In the genomic region with DNA sequence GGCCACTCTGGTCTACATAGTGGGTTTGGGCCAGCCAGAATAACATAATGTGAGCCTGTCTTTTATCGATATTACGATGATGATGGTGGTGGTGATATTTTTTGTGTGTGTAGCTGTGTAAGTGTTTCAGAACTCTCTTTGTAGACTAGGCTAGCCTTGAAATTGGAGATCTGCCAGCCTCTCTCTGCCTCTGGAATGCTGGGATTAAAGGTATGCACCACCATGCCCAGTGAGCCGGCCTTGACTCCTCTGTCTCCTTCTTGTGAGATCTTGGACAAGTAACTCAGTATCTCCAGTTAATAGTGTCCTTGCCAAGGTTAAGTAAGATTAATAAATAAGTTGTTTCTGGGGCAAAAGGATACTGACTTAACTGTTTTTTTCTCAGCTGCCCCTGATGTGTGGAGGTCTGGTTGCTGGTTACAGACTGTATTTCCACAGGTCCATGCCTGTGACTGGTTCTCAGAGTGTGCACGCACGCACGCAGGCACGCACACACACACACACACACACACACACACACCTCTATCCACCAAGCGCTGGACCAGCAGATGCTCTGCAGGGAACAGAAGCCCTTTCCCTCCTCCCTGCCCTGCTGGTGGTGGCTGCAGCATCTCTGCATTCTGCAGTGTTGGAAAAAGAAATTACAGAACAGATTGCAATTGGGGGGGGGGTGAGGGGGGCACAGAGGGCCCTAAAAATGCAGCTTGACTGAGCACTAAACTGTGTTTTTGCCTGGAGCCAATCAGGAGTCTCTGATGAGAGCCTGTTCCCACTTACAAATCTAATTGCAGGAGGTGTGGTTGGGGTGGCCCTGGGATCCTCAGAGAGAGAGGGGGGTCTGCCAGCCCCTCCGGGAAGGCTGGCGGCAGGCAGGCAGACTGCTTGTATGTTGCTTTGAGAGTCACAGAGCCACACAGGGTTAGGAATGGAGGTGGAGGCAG, we compare ENCODE assay signal across 9 mouse cellular contexts. TPM values are rescaled to one million over a fixed set of nuclear protein-coding genes. Genes with fewer than 3 reads are reported as not detected.
DNase-seq lines count a peak whose midpoint lies in the region; ATAC-seq and TF ChIP-seq lines count a peak whose summit lies in the region.
"Had no signal": no experiment of that assay in that cellular context is flagged by ENCODE, and none has a peak within 500 bp of the region (broad histone marks: within the 10 kb centered on the region; RNA-seq: fewer than 3 reads in every experiment).

No protein-coding gene starts in this region.

- TF ChIP-seq CTCF in lung, embryonic 14.5 days (IDR thresholded peaks at IDR 0.05; ENCODE audit: low read depth) = no peak

- no peak overlapping the region for H3K4me3 ChIP-seq in lung, embryonic 14.5 days (ENCODE audit: low read depth, low read length)
- H3K4me3 ChIP-seq in embryonic facial prominence, embryonic 12.5 days = no peak overlapping the region
- no peak overlapping the region for H3K4me3 ChIP-seq in forebrain, embryonic 16.5 days (replicated peaks; ENCODE audit: low read length)

- 61% methylated on average over 10 of the region's 10 CpGs for WGBS in lung, embryonic 14.5 days
- 37% methylated on average over 10 of the region's 10 CpGs for WGBS in embryonic facial prominence, embryonic 12.5 days
- WGBS in forebrain, embryonic 16.5 days = 32% methylated on average over 10 of the region's 10 CpGs

- H3K36me3 ChIP-seq in lung, embryonic 14.5 days (ENCODE audit: insufficient read depth) = no peaks in the 10 kb centered on the region
- H3K36me3 ChIP-seq in embryonic facial prominence, embryonic 12.5 days = no peaks in the 10 kb centered on the region
- no peaks in the 10 kb centered on the region for H3K36me3 ChIP-seq in forebrain, embryonic 16.5 days (ENCODE audit: control insufficient read depth, insufficient read depth)

- H3K4me2 ChIP-seq in lung, embryonic 14.5 days = no peak overlapping the region
- H3K4me2 ChIP-seq in embryonic facial prominence, embryonic 12.5 days (replicated peaks) = no peak overlapping the region; the same call in 1 of the 2 replicates
- no peak overlapping the region for H3K4me2 ChIP-seq in forebrain, embryonic 16.5 days (ENCODE audit: low read length)

- H3K27me3 ChIP-seq in lung, embryonic 14.5 days (ENCODE audit: insufficient read depth, low read length) = no peaks in the 10 kb centered on the region
- H3K27me3 ChIP-seq in embryonic facial prominence, embryonic 12.5 days = no peaks in the 10 kb centered on the region
- H3K27me3 ChIP-seq in forebrain, embryonic 16.5 days (replicated peaks; ENCODE audit: control insufficient read depth, insufficient read depth, low read length) = no peaks in the 10 kb centered on the region

- peak; percentile 65 for DNase-seq in lung, embryonic 14.5 days
- DNase-seq in lung, adult 18-20 months = no peak
- peak; percentile 58 to 62 for DNase-seq in kidney, postnatal 36 days
- no peak for DNase-seq in thymus, postnatal 25 days
- DNase-seq in urinary bladder, adult 2 months (ENCODE audit: low spot score) = no peak
- DNase-seq: cerebellum, adult 18-20 months; layer of hippocampus, postnatal 36 days had no signal

- H3K9ac ChIP-seq in lung, embryonic 14.5 days = no peak overlapping the region
- H3K9ac ChIP-seq in embryonic facial prominence, embryonic 12.5 days = no peak overlapping the region
- H3K9ac ChIP-seq in forebrain, embryonic 16.5 days (replicated peaks; ENCODE audit: low read depth, low read length) = no peak overlapping the region

- ATAC-seq in lung, embryonic 14.5 days (ENCODE audit: insufficient read depth) = no peak
- no peak for ATAC-seq in embryonic facial prominence, embryonic 12.5 days (ENCODE audit: insufficient number of reproducible peaks, insufficient read depth, low FRiP score, low TSS enrichment)
- ATAC-seq in forebrain, embryonic 16.5 days = peak; percentile 29

- no peak overlapping the region for H3K27ac ChIP-seq in lung, embryonic 14.5 days (ENCODE audit: low read depth)
- H3K27ac ChIP-seq in embryonic facial prominence, embryonic 12.5 days = peak overlapping the region; percentile 57
- peak overlapping the region; percentile 59 for H3K27ac ChIP-seq in forebrain, embryonic 16.5 days (ENCODE audit: low read length)

- H3K9me3 ChIP-seq in lung, embryonic 14.5 days (ENCODE audit: low read depth, low read length) = no peaks in the 10 kb centered on the region
- no peaks in the 10 kb centered on the region for H3K9me3 ChIP-seq in embryonic facial prominence, embryonic 12.5 days
- H3K9me3 ChIP-seq in forebrain, embryonic 16.5 days (ENCODE audit: control insufficient read depth, low read length) = no peaks in the 10 kb centered on the region

- peaks cover 48% of the 10 kb centered on the region for H3K4me1 ChIP-seq in lung, embryonic 14.5 days (ENCODE audit: insufficient read depth)
- peaks cover 74% of the 10 kb centered on the region for H3K4me1 ChIP-seq in embryonic facial prominence, embryonic 12.5 days
- peaks cover 80% of the 10 kb centered on the region for H3K4me1 ChIP-seq in forebrain, embryonic 16.5 days (replicated peaks; ENCODE audit: control insufficient read depth, insufficient read depth, low read length)

RNA-seq across cellular contexts. Expression of a gene that starts 24.5 kb away (rescaled TPM):
- 28.3 and 31.0 TPM in 2 replicates for polyA plus RNA-seq in lung, embryonic 14.5 days (2014; fragmentation: Nextera tagmentation; extraction: Ambion mirVana)
- 22.4 and 23.5 TPM in 2 replicates for polyA plus RNA-seq in embryonic facial prominence, embryonic 12.5 days (2016; fragmentation: Nextera tagmentation; extraction: Ambion mirVana)
- polyA plus RNA-seq in forebrain, embryonic 16.5 days (2015; fragmentation: Nextera tagmentation; extraction: Ambion mirVana) = 24.5 and 27.7 TPM in 2 replicates
- polyA plus RNA-seq in urinary bladder, adult 2 months (2012; rRNA removed) = 17.2 and 25.2 TPM in 2 replicates

RNA-seq across cellular contexts. Expression of a gene that starts 47.0 kb away (rescaled TPM):
- polyA plus RNA-seq in lung, embryonic 14.5 days (2014; fragmentation: Nextera tagmentation; extraction: Ambion mirVana) = 78.6 and 85.4 TPM in 2 replicates
- 191 TPM in 2 replicates for polyA plus RNA-seq in embryonic facial prominence, embryonic 12.5 days (2016; fragmentation: Nextera tagmentation; extraction: Ambion mirVana)
- 226 and 246 TPM in 2 replicates for polyA plus RNA-seq in forebrain, embryonic 16.5 days (2015; fragmentation: Nextera tagmentation; extraction: Ambion mirVana)
- polyA plus RNA-seq in urinary bladder, adult 2 months (2012; rRNA removed) = 93.7 and 103 TPM in 2 replicates

RNA-seq across cellular contexts. Expression of a gene that starts 47.2 kb away (rescaled TPM):
- 22.2 and 24.9 TPM in 2 replicates for polyA plus RNA-seq in lung, embryonic 14.5 days (2014; fragmentation: Nextera tagmentation; extraction: Ambion mirVana)
- 23.4 and 23.6 TPM in 2 replicates for polyA plus RNA-seq in embryonic facial prominence, embryonic 12.5 days (2016; fragmentation: Nextera tagmentation; extraction: Ambion mirVana)
- polyA plus RNA-seq in forebrain, embryonic 16.5 days (2015; fragmentation: Nextera tagmentation; extraction: Ambion mirVana) = 14.3 and 14.8 TPM in 2 replicates
- 5.8 and 7.5 TPM in 2 replicates for polyA plus RNA-seq in urinary bladder, adult 2 months (2012; rRNA removed)

Comparison
In these comparisons a context has a peak if more than half of its experiments do, and no peak if none do; other contexts are left out.
1. DNase-seq: peak in lung, embryonic 14.5 days (single experiment) and kidney, postnatal 36 days (2 of 2); none in lung, adult 18-20 months (0 of 2), thymus, postnatal 25 days (single experiment) and urinary bladder, adult 2 months (single experiment).